Mouse (Mus musculus) myocyte (in vitro differentiated cells): ENCODE results near the gene Plekhs1.

Source experiments
- MYOD1 ChIP-seq, 3 experiments: IDR thresholded peaks; one replicate each; pipeline ENCODE4 v1.6.1; 2011; ENCODE audit warnings: control low read depth in 2 of 3, low read depth in 2 of 3, mild to moderate bottlenecking in 2 of 3, moderate library complexity in 1 of 3; ENCODE audit not compliant: insufficient read length in 2 of 3, control insufficient read depth in 1 of 3
- MYOG ChIP-seq, 3 experiments: IDR thresholded peaks; one replicate each; pipeline ENCODE4 v1.6.1; 2011; ENCODE audit warnings: control low read depth in 2 of 3, low read depth in 2 of 3, mild to moderate bottlenecking in 2 of 3; ENCODE audit not compliant: insufficient read length in 2 of 3, control insufficient read depth in 1 of 3, insufficient read depth in 1 of 3
- POLR2A ChIP-seq: IDR thresholded peaks from one replicate; pipeline ENCODE4 v1.6.1; 2011; ENCODE audit warnings: low read depth, mild to moderate bottlenecking, control low read depth, moderate library complexity; ENCODE audit not compliant: insufficient read length
- TCF3 ChIP-seq: IDR thresholded peaks from one replicate; pipeline ENCODE4 v1.6.1; 2011; ENCODE audit warnings: low read depth, control low read depth; ENCODE audit not compliant: insufficient read length
- USF1 ChIP-seq: IDR thresholded peaks from one replicate; pipeline ENCODE4 v1.6.1; 2011; ENCODE audit warnings: low read depth, mild to moderate bottlenecking, control low read depth, moderate library complexity

DNA sequence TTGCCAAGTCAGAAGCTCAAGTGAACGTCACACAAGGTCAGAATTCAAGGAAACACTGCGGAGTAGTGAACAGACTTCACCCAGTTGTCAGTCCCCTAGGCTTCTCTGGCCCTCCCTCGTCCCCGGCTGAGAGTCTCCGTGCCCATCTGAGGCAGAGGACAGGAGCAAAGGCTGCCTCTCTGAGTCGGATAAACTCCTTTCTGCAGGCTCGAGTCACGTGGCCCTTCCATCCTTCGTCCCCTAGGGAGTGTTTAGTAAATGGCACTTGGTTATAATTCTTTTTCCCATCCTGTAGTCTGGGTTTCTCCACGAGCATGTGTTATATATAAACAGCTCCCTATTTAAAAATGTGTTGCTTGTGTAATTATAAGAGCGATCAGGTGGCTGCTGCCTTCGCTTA, 38.1 kb upstream of the Plekhs1 start:
- TF ChIP-seq POLR2A (no peak), TCF3 (no peak), MYOD1 (IDR thresholded peaks at IDR 0.05; ENCODE audit: control insufficient read depth in 1 of 3, insufficient read length in 2 of 3, low read depth in 2 of 3) (no peak), MYOG (IDR thresholded peaks at IDR 0.05; ENCODE audit: control insufficient read depth in 1 of 3, insufficient read depth in 1 of 3, insufficient read length in 2 of 3, low read depth in 2 of 3) (no peak), USF1 (no peak)
